Mouse (Mus musculus) ES-E14 (cell line): Measurements from ENCODE around the gene Nptxr.

Experiments
- CHD2 ChIP-seq: IDR thresholded peaks from 2 replicates; pipeline ENCODE4 v1.6.1; 2014; ENCODE audit warnings: mild to moderate bottlenecking, low read depth, low read length, inconsistent platforms
- MAFK ChIP-seq: IDR thresholded peaks from 2 replicates; pipeline ENCODE4 v1.6.1; 2014; ENCODE audit warnings: mild to moderate bottlenecking, low read depth, low read length, inconsistent platforms; ENCODE audit not compliant: insufficient read depth

- TF ChIP-seq MAFK (no peak), CHD2 (no peak)
These were observed 42.5 kb upstream of the Nptxr start for GRCm38 (mm10) chr15:79847100-79847499.
